Mouse (Mus musculus) kidney, embryonic 15.5 days (tissue): ENCODE results near the gene Zfp689. TPM values are rescaled to one million over a fixed set of nuclear protein-coding genes. Genes with fewer than 3 reads are reported as not detected.
"Not testable (repeated sequence)": the region's sequence is repeated elsewhere in the genome, so short reads cannot be mapped to it uniquely, and the experiment has no call there.

Experiments
- ATAC-seq: fragments of 200-750 bp; cut with Nextera tagmentation; replicated peaks from 2 replicates; pipeline ENCODE4 v1.8.0; 2017; ENCODE audit warnings: moderate TSS enrichment; ENCODE audit not compliant: low FRiP score
- H3K27ac ChIP-seq: fragments of 300-500 bp; sonication (generic); 2 replicates; pipeline ENCODE4 v1.5.1; 2015; ENCODE audit warnings: mild to moderate bottlenecking, inconsistent platforms
- H3K27me3 ChIP-seq: fragments of 300-500 bp; sonication (generic); 2 replicates; pipeline ENCODE4 v1.6.1; 2015; ENCODE audit warnings: inconsistent platforms
- H3K36me3 ChIP-seq: fragments of 300-500 bp; sonication (generic); 2 replicates; pipeline ENCODE4 v1.6.1; 2015; ENCODE audit warnings: inconsistent platforms
- H3K4me1 ChIP-seq: fragments of 300-500 bp; sonication (generic); 2 replicates; pipeline ENCODE4 v1.6.1; 2015; ENCODE audit warnings: inconsistent platforms
- H3K4me2 ChIP-seq: fragments of 300-500 bp; sonication (generic); 2 replicates; pipeline ENCODE4 v1.6.1; 2015; ENCODE audit warnings: moderate library complexity, mild to moderate bottlenecking, inconsistent platforms
- H3K4me3 ChIP-seq: fragments of 300-500 bp; sonication (generic); replicated peaks from 2 replicates; pipeline ENCODE4 v1.5.1; 2015; ENCODE audit warnings: mild to moderate bottlenecking, inconsistent platforms
- H3K9ac ChIP-seq: fragments of 300-500 bp; sonication (generic); 2 replicates; pipeline ENCODE4 v1.6.1; 2015; ENCODE audit warnings: mild to moderate bottlenecking, inconsistent platforms
- H3K9me3 ChIP-seq: fragments of 300-500 bp; sonication (generic); replicated peaks from 2 replicates; pipeline ENCODE4 v1.6.1; 2016; ENCODE audit warnings: inconsistent platforms
- WGBS: fragments of 180-500 bp; shearing (Covaris S2); methylation state at CpG from one replicate; pipeline ENCODE4 v1.1.7; 2015; ENCODE audit warnings: mixed read lengths; 5-methylcytosine and 5-hydroxymethylcytosine counted together
- polyA plus RNA-seq: library from polyadenylated mRNA; unstranded; fragments of >200 nt; fragmentation: Nextera tagmentation; extraction: Ambion mirVana; gene quantifications from 2 replicates; pipeline ENCODE4 v1.2.1, GENCODE M21; 2015

Gene Zfp689
- polyA plus RNA-seq, 1 experiment from 2014 or later: 8.9 TPM

DNA sequence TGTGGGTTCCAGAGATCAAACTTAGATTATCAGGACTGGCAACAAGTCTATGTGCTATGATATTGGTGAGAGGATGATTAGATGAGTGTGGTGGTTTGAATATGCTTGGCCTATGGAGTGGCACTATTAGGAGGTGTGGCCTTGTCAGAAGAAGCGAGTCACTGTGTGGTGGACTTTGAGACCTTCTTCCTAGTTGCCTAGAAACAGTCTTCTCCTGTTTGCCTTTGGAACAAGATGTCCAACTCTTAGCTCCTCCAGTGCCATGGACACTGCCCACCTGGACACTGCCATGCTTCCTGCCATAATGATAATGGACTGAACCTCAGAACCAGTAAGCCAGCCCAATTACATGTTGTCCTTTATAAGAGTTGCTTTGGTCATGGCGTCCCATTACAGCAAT lies 23.0 kb downstream of the Zfp689 start:
- no peak overlapping the region for H3K9ac ChIP-seq
- H3K4me1 ChIP-seq: peaks cover 12% of the 10 kb centered on the region
- no peaks in the 10 kb centered on the region for H3K36me3 ChIP-seq
- H3K27ac ChIP-seq: no peak overlapping the region
- H3K4me3 ChIP-seq: no peak overlapping the region
- H3K9me3 ChIP-seq: no peaks in the 10 kb centered on the region
- no peak overlapping the region for H3K4me2 ChIP-seq
- WGBS: 88% methylated on average over 2 of the region's 2 CpGs
- H3K27me3 ChIP-seq: peaks cover 14% of the 10 kb centered on the region
- no peak for ATAC-seq

DNA sequence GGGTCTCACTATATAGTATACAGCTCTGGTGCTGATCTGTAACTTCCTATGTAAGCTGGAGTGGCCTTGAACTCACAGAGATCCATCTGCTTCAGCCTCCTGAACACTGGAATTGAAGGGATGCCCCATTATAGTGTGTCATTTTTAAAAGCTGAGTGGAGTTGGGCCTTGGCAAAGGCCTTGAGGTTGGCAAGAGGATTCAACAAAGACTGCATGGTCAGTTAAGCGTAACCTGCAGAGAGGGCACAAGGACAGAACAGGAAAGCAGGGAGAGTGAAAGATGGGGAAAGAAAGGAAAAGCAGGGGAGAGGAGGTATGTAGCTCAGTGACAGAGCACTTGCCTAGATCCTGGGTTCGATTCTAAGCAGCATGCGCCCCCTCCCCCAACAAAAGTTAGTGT lies 23.7 kb downstream of the Zfp689 start:
- H3K4me3 ChIP-seq: no peak overlapping the region
- ATAC-seq: no peak
- H3K4me1 ChIP-seq: peaks cover 16% of the 10 kb centered on the region
- 91% methylated on average over 3 of the region's 3 CpGs for WGBS
- no peak overlapping the region for H3K9ac ChIP-seq
- H3K9me3 ChIP-seq: no peaks in the 10 kb centered on the region
- no peak overlapping the region for H3K4me2 ChIP-seq
- H3K27ac ChIP-seq: no peak overlapping the region
- H3K36me3 ChIP-seq: no peaks in the 10 kb centered on the region
- H3K27me3 ChIP-seq: peaks cover 14% of the 10 kb centered on the region

DNA sequence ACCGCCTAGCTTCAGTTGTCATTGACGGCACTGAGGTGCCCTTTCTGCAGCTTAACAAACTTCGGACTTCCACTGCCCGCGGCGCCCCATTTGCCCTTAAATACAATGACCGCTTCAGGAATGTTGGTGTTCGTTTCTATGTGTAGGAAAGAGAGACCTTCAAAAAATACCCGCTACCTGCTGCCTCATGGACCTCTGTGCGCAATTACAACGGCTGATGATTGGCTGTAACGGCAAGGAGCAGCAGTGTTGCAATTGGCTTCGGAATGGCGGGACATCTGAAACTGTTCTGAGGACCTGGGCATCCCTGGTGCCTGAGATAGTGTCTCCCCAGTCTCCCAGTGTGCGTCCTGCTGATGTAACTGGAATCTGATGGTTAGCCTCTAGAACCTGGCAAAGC lies 26.7 kb downstream of the Zfp689 start:
- 1% methylated on average over 15 of the region's 15 CpGs for WGBS
- peak; percentile 50; the same call in 1 of the 2 replicates for ATAC-seq
- no peak overlapping the region for H3K27ac ChIP-seq
- H3K27me3 ChIP-seq: peaks cover 14% of the 10 kb centered on the region
- peaks cover 26% of the 10 kb centered on the region for H3K36me3 ChIP-seq
- peak overlapping the region; percentile 94 for H3K4me2 ChIP-seq
- no peaks in the 10 kb centered on the region for H3K9me3 ChIP-seq
- peak overlapping the region; percentile 89; the same call in 1 of the 2 replicates for H3K9ac ChIP-seq
- H3K4me3 ChIP-seq: peak overlapping the region; percentile 85
- H3K4me1 ChIP-seq: peaks cover 16% of the 10 kb centered on the region

- Histone ChIP-seq H3K9ac (peak within 1 kb of the TSS; percentile 89), H3K27me3 (peaks cover 14% of the 10 kb centered on the region), H3K4me1 (peaks cover 16% of the 10 kb centered on the region), H3K36me3 (peaks cover 27% of the 10 kb centered on the region), H3K4me3 (peak within 1 kb of the TSS; percentile 85), H3K9me3 (no peaks in the 10 kb centered on the region), H3K4me2 (peak within 1 kb of the TSS; percentile 94), H3K27ac (peak within 1 kb of the TSS; percentile 78)
- WGBS: under 1% methylated on average over 48 of the region's 48 CpGs
- peak; percentile 96 for ATAC-seq
These were observed 27.4 kb downstream of the Zfp689 start, which contains the start of gene Zfp688 for GRCm38 (mm10) chr7:127421388-127422191. TSS of gene Zfp688 (minus strand) at chr7:127422068.

DNA sequence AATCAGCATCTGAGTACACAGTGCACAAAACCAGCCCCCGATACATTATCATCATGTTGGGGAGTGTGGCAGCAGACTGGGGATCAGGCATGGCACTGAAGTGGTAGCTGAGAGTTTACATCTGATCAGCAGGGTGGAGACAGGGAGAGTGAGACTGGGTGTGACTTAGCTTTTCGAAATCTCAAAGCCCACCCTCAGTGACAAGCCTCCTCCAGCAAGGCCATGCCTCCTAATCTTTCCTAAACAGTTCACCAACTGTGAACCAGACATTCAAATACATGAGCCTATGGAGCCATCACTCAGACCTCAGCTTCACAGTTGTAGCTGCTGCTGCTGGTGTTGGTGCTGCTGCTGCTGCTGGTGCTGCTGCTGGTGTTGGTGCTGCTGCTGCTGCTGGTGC lies 37.5 kb downstream of the Zfp689 start:
- 78% methylated on average over 2 of the region's 2 CpGs for WGBS
- no peak overlapping the region for H3K27ac ChIP-seq
- no peaks in the 10 kb centered on the region for H3K9me3 ChIP-seq
- no peak overlapping the region for H3K4me2 ChIP-seq
- H3K36me3 ChIP-seq: no peaks in the 10 kb centered on the region
- peaks cover 5% of the 10 kb centered on the region; the same call in 1 of the 2 replicates for H3K4me1 ChIP-seq
- H3K9ac ChIP-seq: no peak overlapping the region
- no peak for ATAC-seq
- no peak overlapping the region for H3K4me3 ChIP-seq
- H3K27me3 ChIP-seq: no peaks in the 10 kb centered on the region

DNA sequence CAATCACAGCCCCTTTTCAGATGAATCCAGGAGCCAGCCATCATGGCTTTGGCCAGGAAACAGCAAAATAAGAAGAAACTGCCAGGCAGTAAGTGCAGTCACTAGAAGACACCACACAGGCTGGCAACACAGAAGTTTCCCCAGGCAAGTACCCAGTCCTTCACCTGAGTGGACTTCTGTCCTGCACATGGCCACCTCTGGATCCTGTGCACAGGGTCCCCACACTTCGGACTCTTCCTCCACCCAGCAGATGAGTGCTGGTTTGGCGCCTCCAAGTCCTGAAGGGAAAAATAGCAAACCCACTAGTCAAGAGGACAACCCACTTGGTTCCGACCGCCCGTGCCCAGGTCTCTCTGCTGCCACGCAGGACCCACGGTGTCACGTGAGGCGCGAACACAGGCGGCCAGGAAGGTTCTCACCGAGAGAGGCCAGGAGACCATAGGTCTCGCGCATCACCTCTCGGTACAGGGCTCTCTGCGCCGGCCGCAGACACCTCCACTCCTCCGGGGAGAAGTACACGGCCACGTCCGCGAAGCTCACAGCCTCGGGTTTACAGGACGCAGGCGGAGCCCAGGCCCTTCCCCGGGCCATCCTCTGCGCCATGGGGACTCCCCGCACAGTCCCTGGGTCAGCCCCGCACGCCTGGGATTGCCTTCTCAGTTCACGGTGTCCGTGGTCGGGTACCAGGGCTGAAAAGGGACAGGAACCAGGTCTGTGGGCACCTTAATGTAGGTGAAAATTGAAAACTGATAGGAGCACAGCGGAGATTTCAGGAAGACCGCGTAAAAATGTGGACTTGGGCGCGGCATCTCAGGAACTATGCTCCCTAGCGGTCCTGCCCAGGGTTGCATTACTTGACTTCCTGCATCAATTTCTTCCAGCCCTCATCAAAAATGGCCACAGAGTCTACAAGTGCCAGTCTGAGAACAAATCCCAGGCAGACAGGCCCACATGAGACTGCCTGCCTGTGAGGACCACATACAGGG lies 42.7 kb downstream of the Zfp689 start, which contains the start of gene Zfp764:
Zfp764 (minus strand) TSS at position 821 of the 986 bp plus-strand sequence.
- peaks cover 12% of the 10 kb centered on the region for H3K4me1 ChIP-seq
- ATAC-seq: peak; percentile 86
- peak within 1 kb of the TSS; percentile 73 for H3K27ac ChIP-seq
- H3K9me3 ChIP-seq, H3K36me3 ChIP-seq, H3K27me3 ChIP-seq: not testable (repeated sequence)
- peak within 1 kb of the TSS; percentile 91 for H3K4me2 ChIP-seq
- peak within 1 kb of the TSS; percentile 56 for H3K4me3 ChIP-seq
- WGBS: 5% methylated on average over 40 of the region's 40 CpGs
- H3K9ac ChIP-seq: peak within 1 kb of the TSS; percentile 63

DNA sequence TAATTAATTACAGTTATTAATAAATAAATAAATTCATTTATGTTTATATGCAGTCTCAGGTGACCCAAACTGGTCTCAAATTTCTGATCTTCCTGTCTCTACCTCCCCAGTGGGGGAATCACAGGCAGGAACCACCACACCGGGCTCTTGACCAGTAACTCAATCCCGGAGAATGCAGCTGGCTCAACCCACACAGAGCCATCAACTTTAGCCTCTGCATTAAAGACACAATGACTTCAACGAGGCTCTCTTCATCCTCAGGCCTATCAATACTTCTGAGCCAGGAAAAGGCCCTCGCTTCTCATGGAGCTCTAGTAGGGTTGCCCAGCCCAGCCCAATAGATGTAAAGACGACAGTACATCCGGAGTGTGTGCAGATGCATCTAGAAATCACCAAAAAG lies 44.9 kb downstream of the Zfp689 start:
- not testable (repeated sequence) for H3K36me3 ChIP-seq, H3K9me3 ChIP-seq, H3K4me3 ChIP-seq, H3K27ac ChIP-seq, H3K9ac ChIP-seq, ATAC-seq, H3K4me2 ChIP-seq, H3K27me3 ChIP-seq
- WGBS: 79% methylated on average over 6 of the region's 6 CpGs
- peaks cover 12% of the 10 kb centered on the region for H3K4me1 ChIP-seq

DNA sequence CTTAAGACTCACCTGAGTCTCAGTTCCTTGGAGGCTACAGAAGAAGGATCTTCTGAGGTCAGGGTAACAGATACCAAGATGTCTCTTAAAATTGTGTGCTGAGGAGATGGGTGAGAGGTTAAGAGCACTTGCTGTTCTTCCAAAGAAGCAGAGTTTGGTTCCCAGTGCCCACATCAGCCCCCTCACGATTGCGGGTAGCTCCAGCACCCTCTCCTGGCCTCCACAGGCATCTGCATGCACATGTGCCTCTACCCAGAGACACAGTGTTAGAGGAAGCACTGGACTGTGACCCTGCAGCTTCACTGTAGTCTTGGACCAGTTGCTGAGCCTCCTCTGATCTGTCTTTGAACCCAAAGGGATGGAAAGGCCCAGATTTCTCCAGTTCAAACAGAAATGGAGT lies 46.0 kb downstream of the Zfp689 start:
- WGBS: 65% methylated on average over 2 of the region's 2 CpGs
- H3K27ac ChIP-seq: no peak overlapping the region

DNA sequence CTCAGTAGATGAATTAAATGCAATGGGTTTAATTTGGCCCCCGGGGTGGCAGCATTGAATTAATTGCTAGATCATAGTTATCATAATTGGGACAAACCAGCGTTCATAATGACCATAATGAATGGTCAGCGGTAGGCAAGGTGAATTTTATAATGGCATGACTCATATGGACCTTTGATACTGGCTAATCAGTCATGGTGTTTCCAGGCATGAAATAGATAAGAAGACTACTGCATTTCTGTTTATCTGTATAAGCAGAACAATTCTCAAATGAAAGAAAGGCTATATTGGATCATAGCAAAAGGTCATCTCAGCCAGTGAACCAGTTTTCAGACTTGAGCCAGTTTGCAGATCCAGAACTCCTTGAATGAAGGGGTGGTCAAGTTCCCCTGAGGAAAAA lies 48.6 kb downstream of the Zfp689 start:
- peaks cover 11% of the 10 kb centered on the region; the same call in 1 of the 2 replicates for H3K27me3 ChIP-seq
- no peak overlapping the region for H3K9ac ChIP-seq
- no peak for ATAC-seq
- no peak overlapping the region for H3K4me2 ChIP-seq
- H3K36me3 ChIP-seq: peaks cover 10% of the 10 kb centered on the region
- H3K4me1 ChIP-seq: no peaks in the 10 kb centered on the region
- 61% methylated on average over 3 of the region's 3 CpGs for WGBS
- H3K27ac ChIP-seq: no peak overlapping the region
- H3K9me3 ChIP-seq: 0 out of 2 replicates have a peak, but pooled peaks cover 5% of the 10 kb centered on the region
- no peak overlapping the region for H3K4me3 ChIP-seq

More for the DNA sequence above, 46.0 kb downstream of the Zfp689 start:
- ATAC-seq: no peak
- Histone ChIP-seq H3K4me2 (no peak overlapping the region), H3K36me3 (peaks cover 10% of the 10 kb centered on the region), H3K9me3 (0 out of 2 replicates have a peak, but pooled peaks cover 5% of the 10 kb centered on the region), H3K9ac (no peak overlapping the region), H3K27me3 (no peaks in the 10 kb centered on the region), H3K4me3 (no peak overlapping the region), H3K4me1 (peaks cover 12% of the 10 kb centered on the region)

DNA sequence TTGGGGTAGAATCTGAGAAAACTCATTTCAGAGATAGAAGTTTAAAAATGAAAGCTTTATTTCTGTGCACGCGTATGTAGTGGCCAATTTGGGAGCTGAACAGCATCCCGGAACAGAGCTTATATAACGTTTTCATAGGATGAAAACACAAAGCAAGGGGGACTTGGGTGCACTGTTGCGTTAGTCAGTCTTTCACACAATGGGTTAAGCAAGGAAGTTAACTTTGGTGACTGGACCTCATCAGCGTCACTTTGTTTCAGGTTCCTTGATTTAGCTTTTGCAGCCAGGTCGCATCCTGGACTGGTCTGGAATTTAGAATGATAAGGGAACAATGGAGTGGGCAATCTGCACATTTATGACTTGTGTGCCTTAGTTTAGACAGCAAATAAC lies 55.0 kb downstream of the Zfp689 start:
- Histone ChIP-seq H3K4me3 (peak overlapping the region; percentile 73), H3K4me2 (peak overlapping the region; percentile 74), H3K9ac (peak overlapping the region; percentile 41), H3K9me3 (no peaks in the 10 kb centered on the region), H3K27me3 (peaks cover 11% of the 10 kb centered on the region; the same call in 1 of the 2 replicates), H3K4me1 (peaks cover 14% of the 10 kb centered on the region), H3K36me3 (peaks cover 13% of the 10 kb centered on the region; the same call in 1 of the 2 replicates), H3K27ac (peak overlapping the region; percentile 63)
- no peak; the same call in 1 of the 2 replicates for ATAC-seq
- 13% methylated on average over 7 of the region's 7 CpGs for WGBS

- peaks cover 11% of the 10 kb centered on the region; the same call in 1 of the 2 replicates for H3K27me3 ChIP-seq
- H3K27ac ChIP-seq: peak within 1 kb of the TSS; percentile 92
- peak within 1 kb of the TSS; percentile 85 for H3K9ac ChIP-seq
- ATAC-seq: peak; percentile 94
- no peaks in the 10 kb centered on the region for H3K9me3 ChIP-seq
- peak within 1 kb of the TSS; percentile 73 for H3K4me3 ChIP-seq
- peak within 1 kb of the TSS; percentile 74 for H3K4me2 ChIP-seq
- H3K4me1 ChIP-seq: peaks cover 14% of the 10 kb centered on the region
- under 1% methylated on average over 45 of the region's 45 CpGs for WGBS
- peaks cover 13% of the 10 kb centered on the region; the same call in 1 of the 2 replicates for H3K36me3 ChIP-seq
These were observed 55.6 kb downstream of the Zfp689 start, which contains the start of gene E430018J23Rik for GRCm38 (mm10) chr7:127393157-127393943. TSS of gene E430018J23Rik (minus strand) at chr7:127393629.
